Mouse (Mus musculus) olfactory bulb, adult 2 months (tissue): ENCODE measurements around the gene Ostf1. TPM values are rescaled to one million over a fixed set of nuclear protein-coding genes. Genes with fewer than 3 reads are reported as not detected.

ENCODE experiments used
- H3K27ac ChIP-seq: fragments of 200-500 bp; 2 replicates; pipeline ENCODE4 v1.5.1; 2012; ENCODE audit warnings: low read depth, low read length; ENCODE audit not compliant: insufficient read depth
- H3K4me1 ChIP-seq: fragments of 200-500 bp; 2 replicates; pipeline ENCODE4 v1.6.1; 2012; ENCODE audit warnings: low read length; ENCODE audit not compliant: control insufficient read depth, insufficient read depth
- H3K4me3 ChIP-seq: fragments of 200-500 bp; 2 replicates; pipeline ENCODE4 v1.5.1; 2012; ENCODE audit warnings: mild to moderate bottlenecking, low read depth, low read length, moderate library complexity; ENCODE audit not compliant: insufficient read depth
- CTCF ChIP-seq: fragments of 200-500 bp; IDR thresholded peaks from 2 replicates; pipeline ENCODE4 v1.5.1; 2012; ENCODE audit warnings: low read depth, mild to moderate bottlenecking, low read length, moderate library complexity; ENCODE audit not compliant: insufficient read depth
- POLR2A ChIP-seq: fragments of 200-500 bp; IDR thresholded peaks from 2 replicates; pipeline ENCODE4 v1.6.1; 2012; ENCODE audit warnings: mild to moderate bottlenecking, low read depth, low read length, moderate library complexity; ENCODE audit not compliant: insufficient read depth
- WGBS: fragments of 180-500 bp; shearing (Covaris S2); methylation state at CpG from one replicate; pipeline ENCODE4 v1.1.7; 2018; 5-methylcytosine and 5-hydroxymethylcytosine counted together
- polyA plus RNA-seq: library from polyadenylated mRNA; stranded (reverse); fragments of >200 nt; gene quantifications from 2 replicates; pipeline ENCODE4 v1.2.4, GENCODE M21; 2012; ENCODE audit warnings: low replicate concordance; ENCODE audit not compliant: missing spikeins, insufficient read depth, insufficient read length

Gene Ostf1
- polyA plus RNA-seq: not detected in 2 replicates

DNA sequence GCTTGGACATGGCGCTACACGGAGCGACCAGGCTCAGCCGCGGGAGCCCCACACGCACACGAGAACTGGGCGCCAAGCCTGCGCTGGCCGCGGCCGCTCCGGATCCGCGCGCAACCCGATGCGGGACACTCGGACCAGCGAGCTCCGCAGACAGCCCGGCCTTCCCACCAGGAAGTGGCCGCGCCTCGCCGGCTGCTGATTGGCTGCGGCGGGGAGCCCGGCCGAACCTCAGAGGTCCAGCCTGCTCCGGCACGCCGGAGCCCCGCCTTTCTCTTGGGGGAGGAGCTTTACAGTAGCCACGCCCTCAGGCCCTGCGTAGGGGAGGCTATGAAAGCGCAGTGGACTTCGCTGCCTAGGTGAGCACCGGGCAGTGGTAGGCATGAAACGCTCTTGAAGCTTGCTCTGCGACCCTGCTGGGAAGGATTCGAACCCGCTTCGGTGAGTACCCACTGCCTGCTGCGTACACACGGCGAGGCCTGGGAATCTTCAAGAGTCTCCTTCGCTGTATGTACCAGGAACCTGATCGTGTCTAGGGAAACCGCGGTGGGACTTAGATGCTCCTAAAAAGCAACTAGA, at the start of gene Ostf1, which contains the start of gene Nmrk1:
TSS of gene Ostf1 (minus strand) at position 180 of the 576 bp plus-strand sequence.
TSS of gene Nmrk1 (plus strand) at position 307 of the 576 bp plus-strand sequence.
- Histone ChIP-seq H3K4me1 (no peaks in the 10 kb centered on the region; the same call in 1 of the 2 replicates), H3K4me3 (peak within 1 kb of the TSS; percentile 64), H3K27ac (no peak within 1 kb of the TSS)
- WGBS: under 1% methylated on average over 51 of the region's 51 CpGs
- TF ChIP-seq POLR2A (no peak; the same call in 1 of the 2 replicates), CTCF (no peak)

DNA sequence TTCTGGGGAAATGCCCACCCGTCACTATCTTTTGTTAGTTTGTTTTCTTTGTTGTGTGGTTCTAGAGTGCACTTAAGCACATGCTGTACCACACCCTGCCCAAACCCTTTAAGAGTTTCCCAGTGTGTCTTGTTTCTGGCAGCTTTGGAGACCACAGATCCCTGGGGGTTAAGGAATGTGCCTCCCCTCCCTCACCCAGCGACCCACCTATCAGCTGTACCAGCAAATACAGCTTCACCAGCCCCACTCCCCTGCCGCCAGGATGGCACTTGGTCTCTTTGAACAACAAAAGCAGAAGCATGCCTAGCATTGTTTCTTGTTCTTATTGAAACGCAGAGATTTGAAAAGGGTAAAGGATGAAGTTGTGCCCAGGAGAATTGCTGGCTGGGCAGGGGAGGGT, 41.5 kb upstream of the Ostf1 start:
- Histone ChIP-seq H3K4me3 (no peak overlapping the region), H3K27ac (no peak overlapping the region), H3K4me1 (peaks cover 4% of the 10 kb centered on the region)
- no peak for TF ChIP-seq CTCF
- TF ChIP-seq POLR2A: no peak
- WGBS: 42% methylated on average over 4 of the region's 4 CpGs

GRCm38 (mm10) chr19:18672498-18672897, 40.9 kb upstream of the Ostf1 start:
- no peak overlapping the region for H3K4me3 ChIP-seq
- peaks cover 4% of the 10 kb centered on the region for H3K4me1 ChIP-seq
- WGBS: 63% methylated on average over 3 of the region's 3 CpGs
- H3K27ac ChIP-seq: no peak overlapping the region
- TF ChIP-seq POLR2A (no peak), CTCF (no peak)

DNA sequence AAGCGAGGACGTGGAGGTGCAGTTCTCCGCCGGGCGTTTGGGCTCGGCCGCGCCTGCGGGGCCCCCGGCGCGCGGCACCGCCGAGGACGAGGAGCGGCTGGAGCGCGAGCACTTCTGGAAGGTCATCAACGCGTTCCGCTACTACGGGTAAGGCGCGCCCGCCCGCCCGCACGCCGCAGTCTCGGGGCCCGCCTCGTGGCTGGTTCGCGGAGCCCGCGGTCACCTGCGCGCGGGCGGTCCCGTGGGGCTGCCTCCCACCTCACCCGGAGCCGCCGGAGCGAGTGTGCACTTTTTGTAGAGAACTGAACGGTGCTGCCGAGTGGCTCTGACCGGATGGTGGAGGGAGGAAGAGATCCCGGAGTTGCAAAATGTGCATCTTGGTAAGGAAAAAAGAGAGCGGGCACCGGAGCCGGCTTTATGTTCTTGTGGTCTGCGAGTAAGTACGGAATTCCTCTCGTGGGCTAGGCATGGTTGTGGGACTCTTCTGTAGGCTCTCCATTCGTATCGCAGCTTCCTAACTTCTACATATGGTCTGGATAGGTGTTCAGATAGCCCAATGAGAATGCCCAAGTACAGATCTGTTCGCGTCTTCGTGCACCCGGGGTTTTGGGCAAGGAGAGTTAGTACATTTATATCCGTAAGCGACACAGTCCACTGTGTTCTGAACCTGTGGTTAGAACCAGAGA, 39.6 kb upstream of the Ostf1 start:
- under 1% methylated on average over 64 of the region's 64 CpGs for WGBS
- H3K4me3 ChIP-seq: peak overlapping the region; percentile 60
- TF ChIP-seq CTCF (no peak), POLR2A (peak; percentile 28)
- peak overlapping the region; percentile 65 for H3K27ac ChIP-seq
- peaks cover 4% of the 10 kb centered on the region for H3K4me1 ChIP-seq

DNA sequence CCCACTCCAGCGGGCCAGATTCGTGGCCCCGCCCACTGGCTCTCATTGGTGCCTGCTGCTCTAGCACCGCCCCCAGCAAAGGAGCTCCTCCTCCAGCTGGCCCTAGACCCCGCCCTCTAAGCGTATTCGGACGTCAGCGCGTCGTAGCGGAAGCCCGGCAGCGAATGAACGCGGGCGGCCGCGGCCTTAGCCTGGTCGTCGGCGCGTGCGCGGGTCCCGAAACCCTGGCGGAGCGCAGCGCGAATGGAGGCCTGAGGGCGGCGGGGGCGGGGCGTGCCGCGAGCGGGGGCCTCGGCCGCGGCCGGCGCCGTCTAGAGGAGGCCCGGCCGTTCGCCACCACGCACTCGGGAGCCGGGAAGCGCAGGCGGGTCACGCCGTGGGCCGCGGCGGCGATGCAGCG, 39.0 kb upstream of the Ostf1 start, which contains the start of gene Carnmt1:
TSS of gene Carnmt1 (plus strand) at position 157 of the 400 bp plus-strand sequence.
- no peak for TF ChIP-seq CTCF
- peak; percentile 63 for TF ChIP-seq POLR2A
- under 1% methylated on average over 48 of the region's 58 CpGs for WGBS

GRCm38 (mm10) chr19:18669551-18669950, 37.9 kb upstream of the Ostf1 start:
- WGBS: 97% methylated on average over 7 of the region's 7 CpGs
- Histone ChIP-seq H3K4me3 (no peak overlapping the region), H3K4me1 (peaks cover 4% of the 10 kb centered on the region), H3K27ac (no peak overlapping the region)
- no peak for TF ChIP-seq POLR2A
- no peak for TF ChIP-seq CTCF

More for the DNA sequence above, 39.0 kb upstream of the Ostf1 start, which contains the start of gene Carnmt1:
- peak within 1 kb of the TSS; percentile 60 for H3K4me3 ChIP-seq
- peak within 1 kb of the TSS; percentile 65 for H3K27ac ChIP-seq
- peaks cover 4% of the 10 kb centered on the region for H3K4me1 ChIP-seq

GRCm38 (mm10) chr19:18666966-18667365, 35.3 kb upstream of the Ostf1 start:
- no peak for TF ChIP-seq CTCF
- TF ChIP-seq POLR2A: no peak
- no peak overlapping the region for H3K27ac ChIP-seq
- H3K4me3 ChIP-seq: no peak overlapping the region
- H3K4me1 ChIP-seq: no peaks in the 10 kb centered on the region
- WGBS: 82% methylated on average over 7 of the region's 7 CpGs

GRCm38 (mm10) chr19:18663904-18664303, 32.3 kb upstream of the Ostf1 start:
- 77% methylated on average over 2 of the region's 2 CpGs for WGBS
- TF ChIP-seq POLR2A (no peak), CTCF (no peak)
- no peak overlapping the region for H3K4me3 ChIP-seq
- H3K27ac ChIP-seq: no peak overlapping the region
- H3K4me1 ChIP-seq: no peaks in the 10 kb centered on the region

GRCm38 (mm10) chr19:18661683-18662082, 30.1 kb upstream of the Ostf1 start:
- no peak overlapping the region for H3K4me3 ChIP-seq
- no peaks in the 10 kb centered on the region for H3K4me1 ChIP-seq
- TF ChIP-seq CTCF: no peak
- no peak for TF ChIP-seq POLR2A
- 38% methylated on average over 1 of the region's 1 CpGs for WGBS
- no peak overlapping the region for H3K27ac ChIP-seq
